Mouse (Mus musculus): ENCODE data around the gene Ezh1.
"Not testable (repeated sequence)": the region's sequence is repeated elsewhere in the genome, so short reads cannot be mapped to it uniquely, and the experiment has no call there.

Gene Ezh1

DNA sequence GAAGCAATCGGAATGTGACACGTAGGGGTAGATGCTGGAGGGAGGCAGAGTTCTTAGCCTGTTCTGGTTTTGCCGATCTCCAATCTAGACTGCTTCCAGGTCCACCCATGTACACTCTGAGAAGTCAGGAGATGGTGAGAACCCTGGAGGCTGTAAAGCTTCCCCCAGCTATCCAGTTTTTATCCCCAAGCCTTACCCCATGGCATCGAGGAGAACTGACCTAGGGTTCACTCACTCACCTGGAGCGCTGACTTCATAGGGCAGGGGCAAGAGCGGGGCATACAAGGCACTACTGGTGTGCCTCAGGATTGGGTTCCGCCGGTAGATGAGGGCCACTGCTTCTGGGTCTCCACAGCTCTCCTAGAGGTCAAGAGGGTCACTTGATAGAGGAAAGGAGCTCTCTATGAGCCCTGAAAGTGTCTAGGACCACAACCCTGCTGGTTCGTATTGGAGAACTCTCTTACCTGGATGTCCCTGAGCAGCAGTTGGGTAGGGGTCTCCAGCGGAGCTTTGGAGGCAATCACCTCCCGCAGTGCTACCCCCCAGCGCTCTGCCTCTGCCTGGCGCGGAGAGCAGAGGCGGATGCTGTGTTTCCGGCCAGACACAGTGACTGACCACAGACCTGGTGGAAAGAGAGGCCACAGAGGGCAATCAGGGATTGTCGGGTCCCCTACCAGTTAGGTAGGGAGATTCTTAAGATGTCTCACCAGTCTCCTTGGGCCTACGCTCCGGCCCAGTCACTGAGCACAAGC lies 58.9 kb downstream of the Ezh1 start:
- no peak for DNase-seq

DNA sequence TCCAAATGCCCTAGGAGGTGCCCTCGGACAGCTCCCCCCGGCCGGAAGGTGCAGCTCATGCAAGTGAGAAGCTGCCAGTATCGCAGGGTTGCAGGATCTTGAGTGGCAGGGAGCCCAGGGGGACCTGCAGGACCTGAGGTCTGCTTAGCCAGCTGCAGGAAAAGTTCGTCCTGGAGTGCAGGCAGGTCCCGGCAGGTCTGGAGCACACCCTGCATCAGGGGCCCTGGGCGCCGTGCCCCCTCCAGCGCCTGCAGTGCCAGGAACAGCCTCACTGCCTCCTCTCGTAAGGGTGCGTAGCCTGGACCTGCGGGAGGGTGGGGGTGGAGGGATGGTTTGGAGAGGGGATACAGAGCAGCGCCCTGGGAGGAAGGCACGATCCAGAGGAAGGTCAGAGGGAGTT lies 59.9 kb downstream of the Ezh1 start:
- DNase-seq, result no peak

DNA sequence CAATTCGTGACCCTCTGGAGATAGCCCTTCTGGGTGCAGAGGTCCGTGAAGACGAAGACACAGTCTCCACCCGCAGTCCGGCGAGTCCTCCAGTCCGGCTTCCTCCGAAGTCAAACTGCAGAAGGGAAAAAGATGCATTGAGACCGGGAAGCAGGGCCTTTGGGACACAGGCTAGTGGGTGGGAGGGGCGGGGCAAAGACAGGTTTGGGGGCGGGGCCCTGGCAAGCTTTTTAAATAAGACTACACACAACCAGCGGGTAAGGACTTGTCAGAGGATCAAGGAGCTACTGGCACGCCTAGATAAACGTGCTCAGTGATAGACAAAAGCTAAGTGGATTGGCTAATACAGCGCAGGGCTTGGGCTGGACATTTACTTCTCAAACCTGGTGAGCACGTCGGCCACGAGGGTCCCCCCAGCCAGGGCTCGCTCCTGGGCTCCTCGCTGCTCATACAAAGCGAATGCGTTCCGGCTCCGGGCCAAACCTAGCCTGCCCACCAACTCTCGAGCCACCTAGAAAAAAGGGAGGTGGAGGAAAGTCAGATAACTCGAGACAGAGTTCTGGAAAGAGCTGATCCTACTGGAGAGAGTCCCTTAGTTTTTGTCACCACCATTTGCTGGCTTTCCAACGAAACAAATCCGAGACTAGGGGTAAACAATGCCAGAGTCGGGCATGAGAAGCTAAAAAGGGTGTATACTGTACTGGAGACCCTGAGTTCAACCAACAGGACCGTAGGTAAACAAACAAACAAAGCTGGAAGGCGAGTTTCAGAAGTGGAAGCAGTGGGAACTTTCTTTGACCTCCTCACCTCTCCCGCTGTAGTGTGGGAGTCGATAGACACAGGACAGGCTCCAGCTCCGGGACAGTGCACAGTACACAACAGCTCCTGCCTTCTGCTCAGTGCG lies 61.3 kb downstream of the Ezh1 start:
- no peak for DNase-seq

DNA sequence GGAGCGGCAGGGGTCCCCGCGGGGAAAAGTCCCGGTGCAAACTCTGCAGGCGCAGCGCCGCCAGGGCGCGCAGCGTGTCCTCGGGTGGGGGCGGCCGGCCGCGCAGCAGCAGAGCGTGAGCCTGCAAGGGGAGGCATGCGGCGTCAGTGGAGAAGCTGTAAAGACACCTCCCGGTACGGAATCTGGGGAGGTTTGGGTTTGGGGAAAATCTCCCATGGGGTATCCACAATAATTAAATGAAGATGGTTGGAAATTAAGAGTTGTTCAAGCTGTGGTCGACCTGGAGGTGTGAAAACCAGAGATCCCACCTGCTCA lies 62.0 kb downstream of the Ezh1 start:
- DNase-seq, result no peak

DNA sequence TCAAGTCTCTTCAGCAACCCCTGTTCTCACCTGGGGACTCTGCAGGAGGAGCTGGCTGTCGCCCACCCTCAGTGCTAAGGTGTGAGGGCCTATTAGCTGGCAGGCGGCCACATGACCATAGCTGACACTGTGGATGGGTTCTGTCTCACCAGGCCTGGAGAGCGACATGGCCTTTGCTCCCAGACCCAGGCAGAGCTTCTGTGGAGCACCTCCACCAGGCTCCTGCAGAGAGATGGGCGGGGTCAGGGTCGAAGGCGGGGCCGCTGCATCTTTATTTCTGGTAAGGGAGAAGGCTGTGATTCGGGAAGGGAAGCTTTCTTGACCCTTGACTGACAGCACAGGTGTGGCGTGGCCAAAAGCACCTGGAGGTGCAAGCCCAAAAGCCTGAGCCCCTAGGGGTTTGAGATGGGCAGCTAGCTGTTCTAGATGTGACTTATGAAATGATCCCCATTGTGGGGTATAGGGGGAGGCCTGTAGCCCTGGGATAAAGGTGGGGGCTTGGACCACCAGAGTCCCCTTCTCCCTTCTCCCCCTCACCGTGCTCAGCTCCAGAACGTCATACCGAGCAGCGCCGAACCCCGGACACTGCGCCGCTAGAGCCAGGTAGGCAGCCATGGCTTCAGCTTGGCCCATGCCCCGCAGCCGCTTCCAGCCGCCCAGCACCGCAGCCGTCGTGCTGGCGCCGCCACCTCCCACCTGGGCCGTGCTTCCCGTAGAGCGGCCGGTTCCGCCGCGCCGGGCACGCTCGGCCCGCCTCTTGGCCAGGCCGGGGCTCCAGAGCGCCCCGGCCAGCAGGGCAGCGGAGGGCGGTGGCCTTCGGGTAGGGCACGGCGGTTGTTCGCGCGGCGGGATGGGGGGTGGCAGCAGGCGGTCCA lies 62.5 kb downstream of the Ezh1 start:
- DNase-seq, result peak in 1 of 2 experiments; percentile 33

DNA sequence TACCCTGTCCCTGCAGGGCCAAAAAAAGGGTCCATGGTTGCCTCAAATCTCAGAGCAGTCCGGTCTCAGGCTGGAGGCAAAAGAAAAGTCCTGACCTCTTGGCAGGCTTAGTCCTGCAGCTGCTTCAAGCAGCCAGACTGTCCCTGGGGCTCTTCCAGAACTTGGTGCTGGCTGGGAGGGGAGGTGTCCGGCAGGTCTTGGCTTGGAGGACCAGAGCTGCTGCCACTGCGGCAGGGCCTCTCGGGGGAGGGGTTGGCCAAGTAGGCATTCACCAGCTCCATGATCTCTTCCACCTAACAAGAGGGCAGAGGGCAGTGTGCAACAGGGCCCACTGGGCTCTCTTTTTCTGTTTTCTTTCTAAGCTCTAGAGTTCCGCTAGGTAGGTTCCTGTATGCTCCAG lies 63.5 kb downstream of the Ezh1 start:
- DNase-seq, result no peak

DNA sequence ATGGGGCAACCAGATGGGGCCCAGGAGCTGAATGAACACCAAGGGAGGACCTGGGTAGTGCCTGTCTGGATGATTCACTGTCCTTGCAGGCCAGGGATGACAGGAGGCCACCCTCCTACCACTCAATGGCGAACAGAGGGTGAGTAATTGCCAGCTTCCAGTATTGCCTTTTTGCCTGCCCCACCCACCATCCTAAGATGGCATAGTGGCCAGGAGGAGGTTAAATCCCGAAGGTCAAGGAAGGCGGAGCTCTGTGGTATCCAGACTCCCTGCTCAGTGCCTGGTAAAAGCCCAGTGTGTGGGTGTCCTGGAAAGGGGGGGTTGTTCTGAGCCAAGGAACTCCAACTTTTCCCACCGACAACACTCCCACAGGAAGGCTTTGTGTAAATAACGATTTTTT lies 64.0 kb downstream of the Ezh1 start:
- no peak for DNase-seq

DNA sequence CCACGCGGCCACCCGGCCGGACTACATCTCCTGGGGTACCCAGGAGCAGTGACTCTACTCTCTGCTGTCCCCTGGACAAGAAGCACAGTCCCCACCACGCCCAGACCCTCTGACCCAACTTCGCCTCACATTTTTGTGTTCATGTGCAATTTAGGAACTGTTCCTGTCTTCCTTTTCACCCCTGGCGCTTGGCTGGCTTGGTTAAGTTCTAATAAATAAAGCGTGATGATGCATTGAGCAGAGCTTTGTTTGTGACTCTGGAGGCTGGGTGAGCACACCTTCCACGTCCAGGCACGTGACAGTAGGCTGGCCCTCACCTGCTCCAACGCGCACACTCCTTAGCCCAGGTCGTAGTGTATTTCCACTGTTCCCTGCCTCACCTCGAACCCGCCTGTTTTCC lies 64.7 kb downstream of the Ezh1 start:
- DNase-seq, result no peak

DNA sequence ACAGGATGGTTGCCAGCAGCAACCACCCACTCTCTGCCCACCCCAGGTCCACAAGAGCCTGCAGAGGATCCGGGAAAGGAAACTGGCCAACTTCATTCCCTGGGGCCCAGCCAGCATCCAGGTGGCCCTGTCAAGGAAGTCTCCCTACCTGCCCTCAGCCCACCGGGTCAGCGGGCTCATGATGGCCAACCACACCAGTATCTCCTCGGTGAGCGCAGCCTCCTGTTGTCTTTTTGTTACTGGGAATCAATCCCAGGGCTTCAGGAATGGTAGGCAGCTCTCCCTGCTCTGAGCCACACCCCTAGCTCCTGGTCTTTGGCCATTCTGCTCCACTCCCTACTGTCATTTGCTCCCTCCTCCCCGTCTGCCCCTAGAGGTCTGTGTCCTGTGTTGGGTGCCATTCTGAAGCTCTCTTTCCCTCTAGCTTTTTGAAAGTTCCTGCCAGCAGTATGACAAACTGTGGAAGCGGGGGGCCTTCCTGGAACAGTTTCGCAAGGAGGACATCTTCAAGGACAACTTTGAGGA lies 65.2 kb downstream of the Ezh1 start:
- not testable (repeated sequence) for DNase-seq

DNA sequence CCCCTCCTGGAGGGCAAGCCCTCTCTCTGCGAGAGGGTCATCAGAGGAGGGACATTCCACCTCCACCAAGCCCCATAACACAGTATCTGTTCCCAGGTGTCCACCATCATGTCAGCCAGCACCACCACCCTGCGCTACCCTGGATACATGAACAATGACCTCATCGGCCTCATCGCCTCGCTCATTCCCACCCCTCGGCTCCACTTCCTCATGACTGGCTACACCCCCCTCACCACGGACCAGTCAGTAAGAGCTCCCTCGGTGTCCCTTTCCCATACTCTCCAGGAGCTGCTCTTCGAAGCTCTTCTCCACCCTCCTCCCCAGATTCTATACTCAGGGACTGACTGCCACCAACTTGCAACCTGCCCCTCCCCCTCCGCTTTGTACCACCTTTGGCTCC lies 66.1 kb downstream of the Ezh1 start:
- not testable (repeated sequence) for DNase-seq

DNA sequence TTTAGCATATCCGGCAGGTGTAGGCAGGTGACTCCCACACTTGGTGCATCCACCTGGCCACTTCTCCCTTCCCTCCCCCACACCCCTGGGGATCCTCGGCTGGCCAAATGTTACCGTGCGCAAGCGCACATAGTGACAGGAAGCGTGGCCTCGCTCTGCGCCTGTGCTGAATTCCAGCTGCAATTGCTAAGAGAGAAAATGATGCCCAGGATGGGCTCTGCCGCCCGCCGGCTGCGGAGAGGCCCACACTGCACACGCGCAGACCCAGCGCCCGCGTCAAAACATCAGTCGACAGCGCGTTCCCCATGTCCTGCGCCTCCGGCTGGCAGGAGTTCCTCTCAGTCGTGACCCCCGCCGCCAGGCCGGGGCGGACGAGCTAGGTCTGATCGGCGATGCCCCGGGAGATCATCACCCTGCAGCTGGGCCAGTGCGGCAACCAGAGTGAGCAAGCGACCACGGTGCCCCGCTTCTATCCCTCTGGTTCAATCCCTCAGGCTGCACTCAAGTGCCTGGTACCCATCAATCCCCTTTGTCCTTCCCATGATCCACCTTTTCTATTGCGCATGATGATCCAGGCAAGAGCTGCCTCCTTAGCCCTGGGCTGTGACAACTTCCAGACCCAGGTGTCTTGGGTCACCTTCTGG lies 70.4 kb downstream of the Ezh1 start, which contains the start of gene Tubg2:
Gene Tubg2, plus strand, starts transcription at position 180 of the 644 bp plus-strand sequence.
- DNase-seq, result peak; percentile 80 to 83

DNA sequence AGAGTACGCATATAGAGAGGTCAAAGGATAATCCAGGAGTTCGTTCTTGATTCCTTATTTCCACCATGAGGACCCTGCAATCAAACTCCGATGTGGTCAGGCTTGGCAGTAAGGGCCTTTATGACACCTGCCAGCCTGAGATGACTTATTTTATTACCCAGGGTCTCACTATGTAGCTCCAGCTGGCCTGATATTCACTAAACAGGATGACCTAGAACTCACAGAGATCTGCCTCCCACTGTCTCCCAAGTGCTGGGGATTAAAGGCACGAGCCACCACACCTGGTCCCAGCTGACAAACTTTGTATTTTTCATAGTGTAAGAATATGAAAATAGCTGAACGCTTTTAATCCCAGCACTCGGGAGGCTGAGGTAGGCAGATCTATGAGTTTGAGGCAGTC lies 71.1 kb downstream of the Ezh1 start:
- no peak for DNase-seq

DNA sequence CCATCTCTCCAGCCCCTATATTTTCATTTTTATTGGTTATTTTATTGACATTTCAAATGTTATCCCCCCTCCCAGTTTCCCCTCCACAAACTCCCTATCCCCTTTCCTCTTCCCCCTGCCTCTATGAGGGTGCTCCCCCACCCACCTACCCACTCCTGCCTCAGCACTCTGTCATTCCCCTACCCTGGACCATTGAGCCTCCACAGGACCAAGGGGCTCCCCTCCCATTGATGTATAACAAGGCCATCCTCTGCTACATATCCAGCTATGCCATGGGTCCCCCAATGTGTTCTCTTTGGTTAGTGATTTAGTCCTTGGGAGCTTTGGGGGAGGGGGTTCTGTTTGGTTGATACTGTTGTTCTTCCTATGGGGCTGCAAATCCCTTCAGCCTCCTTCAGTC lies 71.6 kb downstream of the Ezh1 start:
- DNase-seq, result no peak

DNA sequence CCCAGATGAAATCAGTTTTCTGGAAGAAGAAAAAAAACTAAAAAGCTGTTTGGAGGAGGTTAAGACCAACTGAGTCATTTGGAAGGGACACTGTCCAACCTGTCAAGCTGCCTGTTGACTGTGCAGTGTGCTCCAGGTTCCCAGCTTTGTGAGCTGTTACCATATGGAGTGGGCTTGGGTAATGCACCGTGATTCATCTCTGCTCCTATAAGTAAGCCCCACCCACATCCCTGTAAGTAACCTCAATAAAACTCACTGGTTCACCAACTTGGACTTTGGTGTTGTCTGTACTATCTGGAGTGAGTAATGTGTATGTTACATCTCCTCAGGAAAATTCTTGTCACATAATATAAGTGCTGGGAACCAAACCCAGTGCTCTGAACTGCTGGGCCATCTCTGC lies 73.4 kb downstream of the Ezh1 start:
- no peak for DNase-seq

DNA sequence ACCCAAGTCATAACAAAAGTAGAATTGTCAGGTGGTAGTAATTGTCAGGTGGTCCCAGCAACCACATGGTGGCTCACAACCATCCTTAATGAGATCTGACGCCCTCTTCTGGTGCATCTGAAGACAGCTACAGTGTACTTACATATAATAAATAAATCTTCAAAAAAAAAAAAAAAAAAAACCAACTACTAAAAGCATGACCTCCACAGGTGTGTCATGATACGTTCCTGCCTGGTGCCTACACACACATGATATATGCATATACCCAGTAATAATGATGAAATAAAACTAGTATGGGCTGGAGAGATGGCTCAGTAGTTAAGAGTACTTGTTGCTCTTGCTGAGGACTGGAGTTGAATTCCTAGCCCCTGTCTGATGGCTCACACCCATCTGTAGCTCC lies 75.2 kb downstream of the Ezh1 start:
- no peak for DNase-seq

DNA sequence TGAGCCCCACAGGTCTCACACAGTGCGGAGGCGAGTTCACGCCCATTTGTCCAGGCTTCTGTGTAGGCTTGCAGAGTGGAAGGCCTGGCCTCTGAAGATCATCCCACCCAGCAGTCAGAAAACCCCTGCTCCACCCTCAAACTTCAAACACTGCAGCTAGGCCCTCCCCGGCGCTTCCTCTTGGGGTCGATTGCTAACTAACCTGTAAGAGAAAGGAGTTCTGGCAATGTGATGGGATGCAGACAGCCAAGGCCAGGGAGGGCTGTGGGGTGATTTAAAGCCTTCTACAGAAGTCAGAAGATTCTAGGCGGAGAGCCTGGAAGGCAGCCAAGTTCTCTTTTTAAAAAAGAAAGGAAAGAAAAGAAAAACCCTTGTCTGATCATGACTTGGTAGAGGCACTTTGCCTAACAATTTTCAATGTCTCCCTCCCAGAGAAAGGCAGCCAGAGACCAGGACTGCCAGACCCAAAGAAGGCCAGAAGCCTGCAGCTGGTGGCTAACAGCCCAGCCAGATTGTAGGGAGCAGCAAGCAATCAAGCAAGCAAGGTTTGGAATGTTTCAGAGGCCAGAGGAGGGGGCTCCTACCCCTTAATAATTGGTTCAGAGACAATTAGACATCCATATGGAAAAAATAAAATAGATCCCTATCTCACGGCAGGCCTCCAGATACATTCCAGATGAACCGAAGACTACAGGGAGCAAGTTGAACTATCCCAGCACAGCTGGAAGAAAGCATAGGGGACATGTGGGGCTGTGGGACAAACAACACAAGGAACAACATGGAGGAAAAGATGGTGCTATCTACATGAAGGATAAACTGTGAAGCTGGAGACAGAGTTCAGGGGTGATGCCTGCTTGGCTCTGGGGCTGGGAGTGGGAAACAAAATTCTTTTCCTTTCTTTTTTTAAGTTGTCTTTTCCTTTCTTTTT lies 76.8 kb downstream of the Ezh1 start:
- DNase-seq, result no peak

DNA sequence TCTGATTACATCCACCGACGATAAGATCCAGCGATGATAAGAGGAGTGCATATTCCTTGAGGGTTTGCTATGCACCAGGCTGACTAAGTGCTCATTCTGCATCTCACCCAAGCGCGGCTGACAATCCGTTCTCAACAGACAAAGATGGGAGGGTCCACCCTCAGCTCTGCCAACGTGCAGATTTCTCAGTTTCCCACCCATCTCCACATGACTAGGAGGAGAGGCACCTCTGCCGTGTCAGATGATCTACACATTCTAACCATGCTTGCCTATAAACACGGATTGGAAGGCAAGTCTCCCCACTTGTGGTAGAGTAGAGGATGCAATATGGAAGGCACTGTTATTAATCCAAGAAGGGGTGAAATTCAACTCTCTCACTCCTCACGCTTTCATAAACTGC lies 77.5 kb downstream of the Ezh1 start:
- DNase-seq, result no peak

DNA sequence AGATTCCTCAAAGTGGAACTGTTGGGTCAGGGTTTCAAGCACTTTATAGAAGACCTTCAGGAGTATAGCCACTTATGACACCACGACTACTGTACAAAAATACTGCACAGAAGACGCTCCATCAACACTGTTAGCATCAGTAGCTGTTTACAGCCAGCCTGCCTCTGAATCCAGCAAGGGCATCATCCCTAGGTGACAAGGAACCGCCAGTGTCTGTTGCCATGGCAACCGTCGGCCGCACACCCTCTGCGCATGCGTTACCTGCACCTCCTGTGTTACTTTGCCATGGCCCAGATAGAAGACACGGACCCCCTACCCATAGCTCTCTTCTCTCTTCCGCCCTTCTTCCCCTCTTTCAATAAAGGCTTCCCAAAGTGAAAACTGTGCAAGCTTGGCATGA lies 79.9 kb downstream of the Ezh1 start:
- peak in 1 of 2 experiments; percentile 51 for DNase-seq

DNA sequence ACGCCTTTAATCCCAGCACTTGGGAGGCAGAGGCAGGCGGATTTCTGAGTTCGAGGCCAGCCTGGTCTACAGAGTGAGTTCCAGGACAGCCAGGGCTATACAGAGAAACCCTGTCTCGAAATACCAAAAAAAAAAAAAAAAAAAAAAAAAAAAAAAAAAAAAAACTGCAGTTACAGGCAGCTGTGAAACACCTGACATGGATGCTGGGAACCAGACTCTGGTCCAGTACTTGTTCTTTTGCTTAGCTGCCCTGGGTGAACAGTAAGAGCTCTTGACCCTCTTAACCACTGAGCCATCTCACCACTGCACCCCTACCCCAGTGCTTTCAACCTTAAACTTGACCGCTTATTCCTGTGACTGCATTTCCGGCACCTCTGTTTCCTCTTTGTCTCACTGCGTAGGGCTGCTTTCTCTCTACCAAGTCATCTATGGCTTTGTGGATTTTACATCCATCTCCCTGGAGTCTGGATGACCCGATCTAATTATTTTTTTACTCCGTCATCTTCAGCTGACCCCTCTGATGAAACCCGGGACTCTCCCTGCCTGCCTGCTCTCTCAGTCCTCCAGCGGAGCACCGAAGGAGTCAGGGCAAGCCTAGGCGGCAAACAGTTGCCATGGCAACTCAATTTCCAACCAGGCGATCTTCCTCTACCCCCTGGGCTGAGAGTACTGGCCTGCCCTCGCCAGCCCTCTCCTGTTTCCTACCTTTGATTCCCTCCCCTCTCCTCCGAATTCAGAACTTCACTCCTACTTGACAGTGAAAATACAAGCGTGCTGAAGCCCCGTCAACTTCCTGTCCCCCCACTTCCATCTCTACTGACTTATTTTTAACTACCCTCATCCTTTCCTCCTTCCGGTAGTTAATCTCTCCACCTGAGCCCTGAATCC lies 82.7 kb downstream of the Ezh1 start:
- DNase-seq, result peak in 1 of 2 experiments; percentile 47
